Comparison of ENCODE assay signal across 22 mouse cellular contexts in the genomic region with DNA sequence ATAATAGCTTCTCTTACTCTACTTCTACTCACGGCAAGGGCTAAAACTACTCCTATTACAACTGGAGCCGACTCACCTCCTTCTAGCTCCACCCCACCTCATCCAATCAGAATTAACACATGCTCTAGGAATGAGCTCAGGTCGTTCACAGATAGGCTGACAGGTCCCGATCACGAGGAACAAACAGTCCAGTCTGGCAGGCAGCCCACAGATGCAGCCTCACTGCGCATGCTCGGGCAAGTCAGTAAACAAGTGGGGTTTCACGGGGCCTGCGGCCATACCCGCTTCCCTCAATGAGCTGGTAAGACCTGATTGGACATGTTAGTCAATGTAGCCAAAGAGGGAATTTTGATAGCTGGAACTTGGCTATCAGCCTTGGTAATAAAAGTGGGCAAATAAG.
DNase-seq lines count a peak whose midpoint lies in the region; ATAC-seq and TF ChIP-seq lines count a peak whose summit lies in the region.
"Had no signal": no experiment of that assay in that cellular context is flagged by ENCODE, and none has a peak within 500 bp of the region (broad histone marks: within the 10 kb centered on the region; RNA-seq: fewer than 3 reads in every experiment).

No protein-coding gene starts in this region.

- no peak overlapping the region for H3K9ac ChIP-seq in ES-E14 (ENCODE audit: insufficient read depth, low read depth, low read length, poor library complexity, severe bottlenecking)
- H3K9ac ChIP-seq: embryonic facial prominence, embryonic 12.5 days; embryonic facial prominence, embryonic 15.5 days; forebrain, embryonic 12.5 days; forebrain, embryonic 15.5 days; hindbrain, embryonic 13.5 days; intestine, embryonic 15.5 days had no signal

- ATAC-seq in monocyte, adult 5-6 weeks (replicated peaks; ENCODE audit: insufficient number of reproducible peaks, low FRiP score, low TSS enrichment, poor library complexity, severe bottlenecking), result no peak
- ATAC-seq: forebrain, embryonic 15.5 days; hindbrain, embryonic 16.5 days; intestine, embryonic 15.5 days had no signal

- DNase-seq in cerebellum, postnatal 10 days, result peak; percentile 27 to 33
- DNase-seq in cerebellum, adult 8-10 months, result no peak
- DNase-seq in right cerebral cortex, postnatal 14 days, result peak; percentile 4
- DNase-seq in right cerebral cortex, postnatal 25 days, result no peak
- peak; percentile 40 for DNase-seq in ES-E14 (ENCODE audit: low read depth, low spot score)
- no peak for DNase-seq in thymus, adult 18-20 months
- DNase-seq: adrenal gland, adult 2 months; adrenal gland, postnatal 14 days; cerebellum, adult 11-12 months; cerebellum, adult 9-10 months; gastrocnemius, postnatal 10 days; gastrocnemius, postnatal 36 days; heart, postnatal 36 days had no signal

- peak overlapping the region; percentile 18 to 59; a peak in 3 of 4 replicates for H3K4me3 ChIP-seq in ES-E14 (ENCODE audit: insufficient read depth in 1 of 2, low read depth in 1 of 2, low read length in 2 of 2, poor library complexity in 1 of 2, severe bottlenecking in 1 of 2)
- H3K4me3 ChIP-seq: embryonic facial prominence, embryonic 12.5 days; embryonic facial prominence, embryonic 15.5 days; forebrain, embryonic 12.5 days; forebrain, embryonic 15.5 days; hindbrain, embryonic 10.5 days; hindbrain, embryonic 13.5 days; intestine, embryonic 15.5 days had no signal

- no peaks in the 10 kb centered on the region for H3K36me3 ChIP-seq in ES-E14 (ENCODE audit: control insufficient read depth, insufficient read depth, low read length, poor library complexity, severe bottlenecking)
- H3K36me3 ChIP-seq: embryonic facial prominence, embryonic 12.5 days; embryonic facial prominence, embryonic 15.5 days; forebrain, embryonic 12.5 days; forebrain, embryonic 15.5 days; hindbrain, embryonic 10.5 days; hindbrain, embryonic 13.5 days; intestine, embryonic 15.5 days had no signal

- H3K27ac ChIP-seq in ES-E14 (ENCODE audit: insufficient read depth, low read depth, low read length, poor library complexity, severe bottlenecking), result no peak overlapping the region
- H3K27ac ChIP-seq: embryonic facial prominence, embryonic 12.5 days; embryonic facial prominence, embryonic 15.5 days; forebrain, embryonic 12.5 days; forebrain, embryonic 15.5 days; hindbrain, embryonic 10.5 days; hindbrain, embryonic 13.5 days; intestine, embryonic 15.5 days had no signal

- H3K9me3 ChIP-seq in ES-E14 (ENCODE audit: control insufficient read depth, insufficient read depth, low read depth, low read length), result no peaks in the 10 kb centered on the region
- H3K9me3 ChIP-seq: embryonic facial prominence, embryonic 12.5 days; embryonic facial prominence, embryonic 15.5 days; forebrain, embryonic 12.5 days; forebrain, embryonic 15.5 days; hindbrain, embryonic 10.5 days; hindbrain, embryonic 13.5 days; intestine, embryonic 15.5 days had no signal

- H3K4me1 ChIP-seq in ES-E14 (ENCODE audit: control insufficient read depth in 2 of 2, insufficient read depth in 2 of 2, low read length in 2 of 2, poor library complexity in 1 of 2), result no peaks in the 10 kb centered on the region
- H3K4me1 ChIP-seq: embryonic facial prominence, embryonic 12.5 days; embryonic facial prominence, embryonic 15.5 days; forebrain, embryonic 12.5 days; forebrain, embryonic 15.5 days; hindbrain, embryonic 10.5 days; hindbrain, embryonic 13.5 days; intestine, embryonic 15.5 days had no signal

- in situ Hi-C loops in ES-E14 (cut with MboI; ENCODE audit: low sequenced_read_pairs in 2 of 2, unreplicated experiment in 2 of 2), result no loop called here

TF ChIP-seq in ES-E14, 5 proteins besides CTCF, POLR2A, EP300 and RAD21:
- TF ChIP-seq CHD2 (IDR thresholded peaks at IDR 0.05; ENCODE audit: low read depth, low read length) (no peak), HCFC1 (IDR thresholded peaks at IDR 0.05; ENCODE audit: borderline replicate concordance, insufficient read depth, low read length) (no peak), MAFK (IDR thresholded peaks at IDR 0.05; ENCODE audit: insufficient read depth, low read depth, low read length) (no peak), ZNF384 (IDR thresholded peaks at IDR 0.05; ENCODE audit: low read depth, low read length) (no peak), ZC3H11A (IDR thresholded peaks at IDR 0.05; ENCODE audit: borderline replicate concordance, low read depth, low read length) (no peak)

Comparison
In these comparisons a context has a peak if more than half of its experiments do, and no peak if none do; other contexts are left out.
1. DNase-seq: peak in cerebellum, postnatal 10 days (2 of 2), right cerebral cortex, postnatal 14 days (single experiment) and ES-E14 (single experiment); none in cerebellum, adult 8-10 months (single experiment), right cerebral cortex, postnatal 25 days (single experiment) and thymus, adult 18-20 months (0 of 2).